In the genomic region with DNA sequence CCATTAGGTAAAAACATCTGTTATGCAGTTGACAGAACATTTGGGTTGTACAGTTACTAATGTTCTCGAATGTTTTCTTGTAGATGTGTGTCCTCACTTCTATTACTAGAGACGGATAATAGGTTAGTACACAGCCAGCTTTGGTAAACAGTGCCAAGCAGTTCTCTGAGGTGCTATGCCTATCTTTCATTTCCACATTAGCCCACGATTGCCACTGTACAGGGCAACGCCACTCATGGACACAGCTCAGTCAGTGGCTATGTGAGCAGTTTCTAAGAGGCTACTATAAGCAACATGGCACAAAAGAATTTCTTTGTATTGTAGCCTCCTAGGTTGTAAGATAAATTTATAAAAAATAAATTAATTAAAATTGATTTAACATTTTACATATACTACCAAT, we compare ENCODE assay signal across 20 mouse cellular contexts.
A peak's percentile ranks its signal among the peaks of the same experiment; 100 is the strongest.
DNase-seq lines count a peak whose midpoint lies in the region; ATAC-seq and TF ChIP-seq lines count a peak whose summit lies in the region.
"Had no signal": no experiment of that assay in that cellular context is flagged by ENCODE, and none has a peak within 500 bp of the region (broad histone marks: within the 10 kb centered on the region; RNA-seq: fewer than 3 reads in every experiment).

No protein-coding gene starts in this region.

- no peak overlapping the region for H3K4me3 ChIP-seq in hindbrain, embryonic 12.5 days
- no peak overlapping the region for H3K4me3 ChIP-seq in hindbrain, postnatal 0 days (ENCODE audit: low read length)
- H3K4me3 ChIP-seq in midbrain, embryonic 14.5 days (replicated peaks; ENCODE audit: low read depth, low read length), result no peak overlapping the region
- H3K4me3 ChIP-seq in midbrain, embryonic 10.5 days, result no peak overlapping the region
- H3K4me3 ChIP-seq in liver, embryonic 14.5 days (ENCODE audit: insufficient read depth in 1 of 2, low read depth in 2 of 2, low read length in 2 of 2), result no peak overlapping the region
- H3K4me3 ChIP-seq in neural tube, embryonic 13.5 days, result no peak overlapping the region
- H3K4me3 ChIP-seq in heart, adult 2 months, result no peak overlapping the region
- H3K4me3 ChIP-seq: embryonic facial prominence, embryonic 13.5 days; erythroblast, embryonic 14.5 days; limb, embryonic 12.5 days; myocyte had no signal

- no peak for DNase-seq in hindbrain, postnatal 0 days (ENCODE audit: low spot score)
- peak; percentile 15 for DNase-seq in midbrain, embryonic 14.5 days
- no peak for DNase-seq in midbrain, embryonic 10.5 days (ENCODE audit: low spot score)
- peak in 2 of 3 experiments; percentile 11 to 15 for DNase-seq in liver, embryonic 14.5 days (ENCODE audit: low read depth in 3 of 3, low spot score in 3 of 3)
- DNase-seq in heart, adult 2 months, result no peak
- no peak for DNase-seq in T-cell, adult 2 months (ENCODE audit: low spot score)
- DNase-seq: adrenal gland, adult 2 months; cerebellum, adult 18-20 months; cerebellum, postnatal 14 days; gastrocnemius, postnatal 36 days; kidney, adult 11 months; kidney, postnatal 4 days; lung, adult 2 months; right cerebral cortex, postnatal 25 days had no signal

- 91% methylated on average over 4 of the region's 4 CpGs for WGBS in hindbrain, embryonic 12.5 days
- WGBS in hindbrain, postnatal 0 days, result 61% methylated on average over 4 of the region's 4 CpGs
- 80% methylated on average over 4 of the region's 4 CpGs for WGBS in midbrain, embryonic 14.5 days
- WGBS in midbrain, embryonic 10.5 days, result 90% methylated on average over 4 of the region's 4 CpGs
- WGBS in liver, embryonic 14.5 days (ENCODE audit: insufficient replicate concordance), result 34% methylated on average over 4 of the region's 4 CpGs
- WGBS in neural tube, embryonic 13.5 days, result 64% methylated on average over 4 of the region's 4 CpGs
- WGBS in heart, adult 2 months, result 82% methylated on average over 4 of the region's 4 CpGs

- H3K79me2 ChIP-seq in heart, adult 2 months (replicated peaks; ENCODE audit: control insufficient read depth, insufficient read depth, low read length), result no peaks in the 10 kb centered on the region

- no peak for TF ChIP-seq POLR2A in heart, adult 2 months (IDR thresholded peaks at IDR 0.05; ENCODE audit: insufficient read depth, low read depth, low read length)

- ATAC-seq in hindbrain, embryonic 12.5 days (ENCODE audit: low FRiP score), result no peak
- no peak for ATAC-seq in hindbrain, postnatal 0 days
- ATAC-seq in midbrain, embryonic 14.5 days (ENCODE audit: low FRiP score, low TSS enrichment), result no peak
- peak; percentile 81 for ATAC-seq in liver, embryonic 14.5 days (ENCODE audit: insufficient read depth)
- ATAC-seq in neural tube, embryonic 13.5 days (ENCODE audit: low read depth), result peak; percentile 28; the same call in 1 of the 2 replicates

- no peaks in the 10 kb centered on the region for H3K9me3 ChIP-seq in hindbrain, embryonic 12.5 days (replicated peaks)
- H3K9me3 ChIP-seq in hindbrain, postnatal 0 days (ENCODE audit: low read length), result no peaks in the 10 kb centered on the region
- H3K9me3 ChIP-seq in midbrain, embryonic 14.5 days (ENCODE audit: control insufficient read depth, low read length), result no peaks in the 10 kb centered on the region
- H3K9me3 ChIP-seq in midbrain, embryonic 10.5 days (replicated peaks), result no peaks in the 10 kb centered on the region
- H3K9me3 ChIP-seq in liver, embryonic 14.5 days (ENCODE audit: control insufficient read depth, low read length), result no peaks in the 10 kb centered on the region
- H3K9me3 ChIP-seq in neural tube, embryonic 13.5 days, result no peaks in the 10 kb centered on the region
- H3K9me3 ChIP-seq: embryonic facial prominence, embryonic 13.5 days; limb, embryonic 12.5 days had no signal

- H3K27ac ChIP-seq in hindbrain, embryonic 12.5 days, result peak overlapping the region; percentile 23; the same call in 1 of the 2 replicates
- H3K27ac ChIP-seq in hindbrain, postnatal 0 days, result no peak overlapping the region
- peak overlapping the region; percentile 10; the same call in 1 of the 2 replicates for H3K27ac ChIP-seq in midbrain, embryonic 14.5 days (replicated peaks; ENCODE audit: low read depth, low read length)
- H3K27ac ChIP-seq in midbrain, embryonic 10.5 days (replicated peaks), result no peak overlapping the region
- H3K27ac ChIP-seq in liver, embryonic 14.5 days, result no peak overlapping the region
- H3K27ac ChIP-seq in neural tube, embryonic 13.5 days (replicated peaks), result peak overlapping the region; percentile 68
- H3K27ac ChIP-seq in heart, adult 2 months, result no peak overlapping the region
- H3K27ac ChIP-seq: embryonic facial prominence, embryonic 13.5 days; limb, embryonic 12.5 days had no signal

- intact Hi-C loops in heart, adult 2 months (cut with DNase I), result no loop called here

- no peak overlapping the region for H3K9ac ChIP-seq in hindbrain, embryonic 12.5 days
- H3K9ac ChIP-seq in hindbrain, postnatal 0 days (replicated peaks; ENCODE audit: low read length), result no peak overlapping the region
- no peak overlapping the region for H3K9ac ChIP-seq in midbrain, embryonic 14.5 days (replicated peaks; ENCODE audit: low read length)
- H3K9ac ChIP-seq in liver, embryonic 14.5 days (replicated peaks), result no peak overlapping the region
- H3K9ac ChIP-seq in neural tube, embryonic 13.5 days, result no peak overlapping the region
- no peak overlapping the region for H3K9ac ChIP-seq in heart, adult 2 months (ENCODE audit: low read depth, low read length)
- H3K9ac ChIP-seq: embryonic facial prominence, embryonic 13.5 days; limb, embryonic 12.5 days had no signal

- no peaks in the 10 kb centered on the region for H3K36me3 ChIP-seq in hindbrain, embryonic 12.5 days
- no peaks in the 10 kb centered on the region for H3K36me3 ChIP-seq in hindbrain, postnatal 0 days (ENCODE audit: insufficient read depth, low read length)
- H3K36me3 ChIP-seq in midbrain, embryonic 14.5 days (ENCODE audit: control insufficient read depth, insufficient read depth, low read length), result peaks cover 5% of the 10 kb centered on the region; the same call in 1 of the 2 replicates
- no peaks in the 10 kb centered on the region for H3K36me3 ChIP-seq in midbrain, embryonic 10.5 days
- H3K36me3 ChIP-seq in liver, embryonic 14.5 days (replicated peaks; ENCODE audit: control insufficient read depth, insufficient read depth, low read depth), result no peaks in the 10 kb centered on the region
- peaks cover 6% of the 10 kb centered on the region for H3K36me3 ChIP-seq in neural tube, embryonic 13.5 days
- H3K36me3 ChIP-seq in heart, adult 2 months (ENCODE audit: control insufficient read depth, insufficient read depth, low read length), result no peaks in the 10 kb centered on the region
- H3K36me3 ChIP-seq: embryonic facial prominence, embryonic 13.5 days; limb, embryonic 12.5 days had no signal

- H3K27me3 ChIP-seq in hindbrain, embryonic 12.5 days, result no peaks in the 10 kb centered on the region
- no peaks in the 10 kb centered on the region for H3K27me3 ChIP-seq in hindbrain, postnatal 0 days (ENCODE audit: insufficient read depth, low read length)
- no peaks in the 10 kb centered on the region for H3K27me3 ChIP-seq in midbrain, embryonic 14.5 days (ENCODE audit: control insufficient read depth, insufficient read depth, low read length)
- no peaks in the 10 kb centered on the region for H3K27me3 ChIP-seq in midbrain, embryonic 10.5 days (ENCODE audit: low read depth, poor library complexity, severe bottlenecking)
- H3K27me3 ChIP-seq in liver, embryonic 14.5 days (ENCODE audit: control insufficient read depth, insufficient read depth, low read length), result no peaks in the 10 kb centered on the region
- H3K27me3 ChIP-seq in neural tube, embryonic 13.5 days, result no peaks in the 10 kb centered on the region
- no peaks in the 10 kb centered on the region for H3K27me3 ChIP-seq in heart, adult 2 months (ENCODE audit: control insufficient read depth, insufficient read depth, low read length)
- H3K27me3 ChIP-seq: embryonic facial prominence, embryonic 13.5 days; limb, embryonic 12.5 days had no signal

- peaks cover 6% of the 10 kb centered on the region; the same call in 1 of the 2 replicates for H3K4me1 ChIP-seq in hindbrain, embryonic 12.5 days
- H3K4me1 ChIP-seq in hindbrain, postnatal 0 days (ENCODE audit: insufficient read depth, low read length), result no peaks in the 10 kb centered on the region
- peaks cover 9% of the 10 kb centered on the region for H3K4me1 ChIP-seq in midbrain, embryonic 14.5 days (ENCODE audit: control insufficient read depth, insufficient read depth, low read length)
- H3K4me1 ChIP-seq in midbrain, embryonic 10.5 days, result peaks cover 10% of the 10 kb centered on the region
- H3K4me1 ChIP-seq in liver, embryonic 14.5 days (replicated peaks; ENCODE audit: control insufficient read depth in 2 of 2, insufficient read depth in 2 of 2, low read length in 1 of 2), result peaks cover 18 to 20% of the 10 kb centered on the region in 2 experiments
- peaks cover 22% of the 10 kb centered on the region for H3K4me1 ChIP-seq in neural tube, embryonic 13.5 days (replicated peaks)
- no peaks in the 10 kb centered on the region for H3K4me1 ChIP-seq in heart, adult 2 months (ENCODE audit: control insufficient read depth, insufficient read depth, low read length)
- H3K4me1 ChIP-seq: embryonic facial prominence, embryonic 13.5 days; limb, embryonic 12.5 days had no signal

- no peak overlapping the region for H3K4me2 ChIP-seq in hindbrain, embryonic 12.5 days (replicated peaks)
- H3K4me2 ChIP-seq in hindbrain, postnatal 0 days (ENCODE audit: low read depth, low read length), result no peak overlapping the region
- no peak overlapping the region for H3K4me2 ChIP-seq in midbrain, embryonic 14.5 days (ENCODE audit: low read length)
- peak overlapping the region; percentile 15; the same call in 1 of the 2 replicates for H3K4me2 ChIP-seq in liver, embryonic 14.5 days (ENCODE audit: low read depth)
- no peak overlapping the region for H3K4me2 ChIP-seq in neural tube, embryonic 13.5 days
- H3K4me2 ChIP-seq: embryonic facial prominence, embryonic 13.5 days; limb, embryonic 12.5 days had no signal

- TF ChIP-seq EP300 in liver, embryonic 14.5 days (IDR thresholded peaks at IDR 0.05; ENCODE audit: low read depth), result no peak
- TF ChIP-seq EP300 in heart, adult 2 months (IDR thresholded peaks at IDR 0.05; ENCODE audit: insufficient read depth, low read depth, low read length), result no peak

- TF ChIP-seq CTCF in hindbrain, postnatal 0 days (IDR thresholded peaks at IDR 0.05; ENCODE audit: low read depth), result no peak
- no peak for TF ChIP-seq CTCF in liver, embryonic 14.5 days (IDR thresholded peaks at IDR 0.05; ENCODE audit: low read depth)
- TF ChIP-seq CTCF in heart, adult 2 months (IDR thresholded peaks at IDR 0.05), result no peak

Comparison
In these comparisons a context has a peak if more than half of its experiments do, and no peak if none do; other contexts are left out.
1. H3K27ac ChIP-seq: peak in hindbrain, embryonic 12.5 days (single experiment), midbrain, embryonic 14.5 days (single experiment) and neural tube, embryonic 13.5 days (single experiment); none in hindbrain, postnatal 0 days (single experiment), midbrain, embryonic 10.5 days (single experiment), liver, embryonic 14.5 days (single experiment) and heart, adult 2 months (single experiment).
2. DNase-seq: peak in midbrain, embryonic 14.5 days (single experiment) and liver, embryonic 14.5 days (2 of 3); none in hindbrain, postnatal 0 days (single experiment), midbrain, embryonic 10.5 days (single experiment), heart, adult 2 months (0 of 2) and T-cell, adult 2 months (single experiment).
3. ATAC-seq: peak in liver, embryonic 14.5 days (single experiment) and neural tube, embryonic 13.5 days (single experiment); none in hindbrain, embryonic 12.5 days (single experiment), hindbrain, postnatal 0 days (single experiment) and midbrain, embryonic 14.5 days (single experiment).